Mouse (Mus musculus): ENCODE measurements around the gene Rnase11.

The Rnase11 gene

DNA sequence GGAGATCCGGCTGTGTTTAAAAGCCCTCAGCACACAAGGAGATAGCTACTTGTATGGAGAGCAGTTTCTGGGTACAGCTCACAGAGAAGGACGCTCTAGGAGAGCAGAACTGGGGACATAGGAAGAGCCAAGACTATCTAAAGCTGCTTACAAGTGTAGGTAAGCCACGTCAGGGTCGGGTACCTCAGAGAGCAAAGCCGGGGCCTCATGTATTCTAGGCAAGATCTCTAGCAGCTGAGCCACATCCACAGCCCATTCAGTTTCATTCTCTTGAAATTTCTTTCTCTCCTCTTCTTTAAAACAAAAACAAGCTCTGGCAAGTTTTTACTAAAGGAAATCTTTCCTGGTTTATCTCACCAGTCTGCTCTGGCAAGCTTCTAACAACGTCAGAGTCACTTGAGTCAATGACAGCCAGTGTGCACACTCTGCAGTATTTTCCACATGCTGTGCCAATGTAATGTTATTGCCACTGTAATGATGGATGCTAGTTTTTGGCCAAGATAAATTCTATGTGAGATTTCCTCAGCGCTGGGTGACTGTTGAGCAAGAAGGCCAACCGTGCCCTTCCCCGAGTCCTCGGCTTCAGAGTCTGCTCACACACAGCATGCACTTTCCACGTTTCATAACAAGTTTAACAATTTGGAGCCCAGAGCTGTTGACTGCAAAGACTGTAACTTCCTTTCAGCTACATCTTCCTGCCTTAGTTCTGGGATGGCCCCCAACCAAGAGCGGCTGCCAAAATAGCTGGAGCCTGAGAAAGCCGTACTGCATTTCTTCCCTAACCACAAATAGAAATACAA lies 41.8 kb downstream of the Rnase11 start:
- DNase-seq, result peak; percentile 57

DNA sequence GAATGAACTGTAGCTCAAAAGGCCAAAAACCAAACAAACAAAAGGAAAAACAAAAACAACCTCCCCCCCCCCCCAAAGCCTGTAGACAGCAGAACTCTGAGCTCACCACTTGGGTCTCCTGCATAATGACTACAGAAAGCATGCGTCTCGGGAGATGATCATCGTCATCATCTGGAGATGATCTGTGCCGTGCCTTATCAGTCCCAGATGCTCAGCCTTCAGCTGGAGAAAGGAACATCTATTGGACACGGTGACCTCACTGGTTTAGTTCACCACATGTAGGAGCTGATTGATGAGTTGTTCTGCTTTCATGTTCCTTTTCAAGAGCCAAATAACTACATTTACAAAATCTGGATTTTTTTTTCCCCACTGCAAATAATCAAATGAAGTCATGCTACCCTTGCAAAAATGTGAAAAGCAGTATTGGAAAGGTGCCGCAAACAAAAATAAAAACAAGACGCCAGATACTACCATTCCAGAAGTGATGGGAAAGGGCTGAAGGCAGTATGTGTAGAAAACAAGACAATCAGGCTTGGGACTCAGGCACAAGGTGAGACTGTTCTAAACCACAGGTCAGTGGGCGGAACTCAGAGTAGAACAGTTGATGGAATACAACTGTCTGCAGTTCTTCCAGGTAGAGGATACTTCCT lies 42.7 kb downstream of the Rnase11 start, which contains the start of gene Rnase10:
Rnase10 (plus strand) TSS at position 600 of the 650 bp plus-strand sequence.
- DNase-seq, result no peak
